Mouse (Mus musculus): ENCODE results near the gene Best3.

- no peak for TF ChIP-seq CTCF (IDR thresholded peaks at IDR 0.05; ENCODE audit: low read depth)
- TF ChIP-seq EP300 (optimal IDR thresholded peaks at IDR 0.05), result no peak
These were observed 14.9 kb downstream of the Best3 start for GRCm38 (mm10) chr10:117000975-117001374.
